8 mouse cellular contexts compared by ENCODE assay signal in the genomic region with DNA sequence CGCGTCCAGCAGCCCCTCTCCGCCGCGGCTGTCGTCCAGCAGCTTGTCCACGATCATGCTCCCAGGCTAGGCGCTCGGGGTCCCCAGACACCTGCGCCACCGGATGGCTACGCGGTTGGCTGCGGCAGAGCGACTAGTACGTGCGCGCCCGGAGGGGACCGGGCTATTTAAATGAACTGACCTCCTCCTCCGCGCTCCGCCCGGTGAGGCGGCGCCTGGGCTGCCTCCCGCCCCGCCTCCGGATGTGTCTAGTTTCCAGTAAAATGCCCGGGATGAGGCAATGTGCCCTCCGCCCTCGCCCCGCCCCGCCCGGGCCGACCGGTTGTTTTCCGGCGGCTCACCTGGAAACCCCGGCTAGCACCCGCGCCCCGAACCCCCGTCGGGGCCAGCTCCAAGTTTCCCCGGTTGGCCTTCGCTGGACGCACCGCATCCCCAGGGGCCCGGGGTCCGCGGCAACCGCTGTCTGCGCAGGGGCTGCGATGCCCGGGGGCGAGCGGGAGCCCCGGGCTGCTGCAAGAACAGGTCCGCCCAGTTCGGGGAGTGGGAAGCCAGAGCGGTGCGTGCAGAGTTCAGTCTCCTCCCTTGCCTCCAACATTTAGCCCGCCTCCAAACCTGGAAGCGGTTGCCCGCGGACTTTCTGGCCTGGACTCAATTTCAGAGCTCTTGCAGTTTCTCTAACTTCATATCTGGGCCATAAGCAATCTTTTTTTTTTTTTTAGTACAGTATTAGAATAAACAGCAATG. TPM values are rescaled to one million over a fixed set of nuclear protein-coding genes. Genes with fewer than 3 reads are reported as not detected.
DNase-seq lines count a peak whose midpoint lies in the region; ATAC-seq and TF ChIP-seq lines count a peak whose summit lies in the region.

No protein-coding gene starts in this region.

- peak; percentile 50; the same call in 1 of the 2 replicates for TF ChIP-seq EP300 in heart, adult 2 months (IDR thresholded peaks at IDR 0.05; ENCODE audit: insufficient read depth, low read depth, low read length)

- no peaks in the 10 kb centered on the region for H3K27me3 ChIP-seq in embryonic facial prominence, embryonic 13.5 days
- no peaks in the 10 kb centered on the region for H3K27me3 ChIP-seq in heart, adult 2 months (ENCODE audit: control insufficient read depth, insufficient read depth, low read length)
- H3K27me3 ChIP-seq in limb, embryonic 14.5 days (ENCODE audit: control insufficient read depth, insufficient read depth, low read length): no peaks in the 10 kb centered on the region
- H3K27me3 ChIP-seq in midbrain, embryonic 16.5 days (ENCODE audit: control insufficient read depth, insufficient read depth, low read depth, low read length): no peaks in the 10 kb centered on the region
- no peaks in the 10 kb centered on the region for H3K27me3 ChIP-seq in spleen, adult 2 months (ENCODE audit: control insufficient read depth, insufficient read depth, low read length)

- peak overlapping the region; percentile 72 for H3K4me2 ChIP-seq in embryonic facial prominence, embryonic 13.5 days
- peak overlapping the region; percentile 83 for H3K4me2 ChIP-seq in limb, embryonic 14.5 days (replicated peaks; ENCODE audit: low read depth, low read length, severe bottlenecking)
- H3K4me2 ChIP-seq in midbrain, embryonic 16.5 days (ENCODE audit: low read length): peak overlapping the region; percentile 73

- TF ChIP-seq CTCF in heart, adult 2 months (IDR thresholded peaks at IDR 0.05): peak; percentile 25
- no peak for TF ChIP-seq CTCF in spleen, adult 2 months (IDR thresholded peaks at IDR 0.05; ENCODE audit: extremely low read depth, insufficient read depth, insufficient read length, insufficient replicate concordance)

- ATAC-seq in embryonic facial prominence, embryonic 13.5 days (ENCODE audit: insufficient number of reproducible peaks, insufficient read depth, low FRiP score, low TSS enrichment, low read depth): peak; percentile 94
- ATAC-seq in limb, embryonic 14.5 days (ENCODE audit: low FRiP score, low read depth): peak; percentile 94
- peak; percentile 96 for ATAC-seq in midbrain, embryonic 16.5 days

- peak overlapping the region; percentile 87 for H3K9ac ChIP-seq in embryonic facial prominence, embryonic 13.5 days
- peak overlapping the region; percentile 92 for H3K9ac ChIP-seq in heart, adult 2 months (ENCODE audit: low read depth, low read length)
- peak overlapping the region; percentile 83 for H3K9ac ChIP-seq in limb, embryonic 14.5 days (ENCODE audit: low read depth, low read length, severe bottlenecking)
- peak overlapping the region; percentile 61 for H3K9ac ChIP-seq in midbrain, embryonic 16.5 days (ENCODE audit: low read depth, low read length)

- intact Hi-C loops in heart, adult 2 months (cut with DNase I): no loop called here

- no peaks in the 10 kb centered on the region for H3K9me3 ChIP-seq in embryonic facial prominence, embryonic 13.5 days
- H3K9me3 ChIP-seq in limb, embryonic 14.5 days (ENCODE audit: control insufficient read depth, low read length): no peaks in the 10 kb centered on the region
- no peaks in the 10 kb centered on the region for H3K9me3 ChIP-seq in midbrain, embryonic 16.5 days (replicated peaks; ENCODE audit: control insufficient read depth, low read length, poor library complexity, severe bottlenecking)

- WGBS in embryonic facial prominence, embryonic 13.5 days: under 1% methylated on average over 67 of the region's 67 CpGs
- WGBS in heart, adult 2 months: under 1% methylated on average over 67 of the region's 67 CpGs
- under 1% methylated on average over 42 of the region's 67 CpGs for WGBS in limb, embryonic 14.5 days
- under 1% methylated on average over 57 of the region's 67 CpGs for WGBS in midbrain, embryonic 16.5 days
- under 1% methylated on average over 67 of the region's 67 CpGs for WGBS in spleen, adult 2 months

- peaks cover 12% of the 10 kb centered on the region for H3K36me3 ChIP-seq in embryonic facial prominence, embryonic 13.5 days
- H3K36me3 ChIP-seq in heart, adult 2 months (ENCODE audit: control insufficient read depth, insufficient read depth, low read length): peaks cover 5% of the 10 kb centered on the region
- peaks cover 14% of the 10 kb centered on the region for H3K36me3 ChIP-seq in limb, embryonic 14.5 days (ENCODE audit: control insufficient read depth, insufficient read depth, low read length)
- no peaks in the 10 kb centered on the region for H3K36me3 ChIP-seq in midbrain, embryonic 16.5 days (ENCODE audit: control insufficient read depth, insufficient read depth, low read length)
- peaks cover 14% of the 10 kb centered on the region for H3K36me3 ChIP-seq in spleen, adult 2 months (ENCODE audit: control insufficient read depth, insufficient read depth, low read length)

- peak; percentile 96 for TF ChIP-seq POLR2A in heart, adult 2 months (IDR thresholded peaks at IDR 0.05; ENCODE audit: insufficient read depth, low read depth, low read length)
- peak; percentile 33; the same call in 1 of the 2 replicates for TF ChIP-seq POLR2A in limb, embryonic 14.5 days (IDR thresholded peaks at IDR 0.05; ENCODE audit: borderline replicate concordance, extremely low read depth, insufficient read depth, insufficient read length)
- TF ChIP-seq POLR2A in spleen, adult 2 months (IDR thresholded peaks at IDR 0.05; ENCODE audit: low read depth, low read length): peak; percentile 97

- H3K4me3 ChIP-seq in embryonic facial prominence, embryonic 13.5 days: peak overlapping the region; percentile 86
- peak overlapping the region; percentile 77 for H3K4me3 ChIP-seq in heart, adult 2 months
- peak overlapping the region; percentile 88 for H3K4me3 ChIP-seq in limb, embryonic 14.5 days (replicated peaks; ENCODE audit: low read length)
- peak overlapping the region; percentile 74 for H3K4me3 ChIP-seq in midbrain, embryonic 16.5 days (ENCODE audit: low read depth, low read length)
- peak overlapping the region; percentile 86 for H3K4me3 ChIP-seq in spleen, adult 2 months (ENCODE audit: extremely low read depth, insufficient read depth, insufficient read length)

- DNase-seq in 416B (ENCODE audit: low read depth): peak; percentile 96
- DNase-seq in adrenal gland, postnatal 4 days (ENCODE audit: low spot score in 2 of 2): peak; percentile 80 to 89
- peak; percentile 96 to 97 for DNase-seq in heart, adult 2 months
- DNase-seq in kidney, adult 8-10 months: peak; percentile 97
- DNase-seq in limb, embryonic 14.5 days (ENCODE audit: low spot score): peak; percentile 93
- peak; percentile 70 to 93 for DNase-seq in spleen, adult 2 months (ENCODE audit: low read depth in 1 of 2, low spot score in 2 of 2)

- peaks cover 2% of the 10 kb centered on the region; the same call in 1 of the 2 replicates for H3K79me2 ChIP-seq in heart, adult 2 months (replicated peaks; ENCODE audit: control insufficient read depth, insufficient read depth, low read length)

- H3K4me1 ChIP-seq in embryonic facial prominence, embryonic 13.5 days: peaks cover 32% of the 10 kb centered on the region
- peaks cover 1% of the 10 kb centered on the region; the same call in 1 of the 2 replicates for H3K4me1 ChIP-seq in heart, adult 2 months (ENCODE audit: control insufficient read depth, insufficient read depth, low read length)
- peaks cover 13% of the 10 kb centered on the region for H3K4me1 ChIP-seq in limb, embryonic 14.5 days (ENCODE audit: control insufficient read depth, insufficient read depth, low read length)
- H3K4me1 ChIP-seq in midbrain, embryonic 16.5 days (ENCODE audit: control insufficient read depth, insufficient read depth, low read length): peaks cover 12% of the 10 kb centered on the region
- H3K4me1 ChIP-seq in spleen, adult 2 months (ENCODE audit: control insufficient read depth, insufficient read depth, insufficient read length): no peaks in the 10 kb centered on the region

- peak overlapping the region; percentile 89 for H3K27ac ChIP-seq in embryonic facial prominence, embryonic 13.5 days
- peak overlapping the region; percentile 95 for H3K27ac ChIP-seq in heart, adult 2 months
- H3K27ac ChIP-seq in limb, embryonic 14.5 days (replicated peaks; ENCODE audit: low read depth, low read length): peak overlapping the region; percentile 89
- H3K27ac ChIP-seq in midbrain, embryonic 16.5 days (ENCODE audit: low read length): peak overlapping the region; percentile 13; the same call in 1 of the 2 replicates
- H3K27ac ChIP-seq in spleen, adult 2 months (ENCODE audit: insufficient read depth, low read length): peak overlapping the region; percentile 100

RNA-seq across cellular contexts. Expression of a gene that starts 16.5 kb away (rescaled TPM):
- total RNA-seq in adrenal gland, postnatal 4 days (2021): 1 to 10 TPM; 6.8 to 7.4 TPM
- polyA plus RNA-seq in embryonic facial prominence, embryonic 13.5 days (2015; fragmentation: Nextera tagmentation; extraction: Ambion mirVana): 5.3 and 5.5 TPM in 2 replicates
- total RNA-seq in heart, adult 2 months (2021): 1 to 10 TPM; 2.1 to 2.3 TPM
- 2.8 and 3.4 TPM in 2 replicates for polyA plus RNA-seq in heart, adult 2 months (2012; rRNA removed)
- 9.2 and 10.0 TPM in 2 replicates for polyA plus RNA-seq in limb, embryonic 14.5 days (2012; rRNA removed)
- 5.0 and 5.3 TPM in 2 replicates for polyA plus RNA-seq in limb, embryonic 14.5 days (2014; fragmentation: Nextera tagmentation; extraction: Ambion mirVana)
- polyA plus RNA-seq in midbrain, embryonic 16.5 days (2015; fragmentation: Nextera tagmentation; extraction: Ambion mirVana): 1.1 and 1.3 TPM in 2 replicates
- polyA plus RNA-seq in spleen, adult 2 months (2012; rRNA removed): 16.6 and 21.5 TPM in 2 replicates

Comparison
In these comparisons a context has a peak if more than half of its experiments do, and no peak if none do; other contexts are left out.
1. Peak in every context shown above with its lines: DNase-seq, ATAC-seq, H3K4me3 ChIP-seq and H3K27ac ChIP-seq.
2. H3K27ac ChIP-seq: peak in every context shown above with its lines; median percentile 100 in spleen, adult 2 months; 95 in heart, adult 2 months; 89 in embryonic facial prominence, embryonic 13.5 days; 89 in limb, embryonic 14.5 days; 13 in midbrain, embryonic 16.5 days.
3. POLR2A ChIP-seq: peak in every context shown above with its lines; median percentile 97 in spleen, adult 2 months; 96 in heart, adult 2 months; 33 in limb, embryonic 14.5 days.